Mouse (Mus musculus): ENCODE results near the gene Gusb.

DNA sequence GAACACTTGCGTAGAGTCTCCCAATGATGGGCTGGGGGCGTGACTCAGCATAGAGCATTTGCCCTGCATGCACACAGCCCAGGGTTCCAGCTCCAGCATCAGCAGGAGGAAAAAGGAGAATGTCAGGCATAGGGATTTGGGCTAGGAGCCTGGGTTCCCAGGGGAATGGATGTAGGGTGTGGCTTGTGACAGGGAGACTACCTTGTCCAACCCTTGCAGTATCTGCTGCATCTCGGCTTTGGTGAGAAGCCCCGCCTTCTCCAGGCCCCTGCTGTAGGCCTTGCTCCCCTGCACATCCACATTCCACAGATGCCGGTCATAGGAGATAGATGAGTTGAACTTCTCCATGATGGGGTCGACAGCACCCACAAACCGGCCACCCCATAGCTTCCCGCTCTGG, 16.6 kb upstream of the Gusb start:
- no peak for TF ChIP-seq CTCF (IDR thresholded peaks at IDR 0.05; ENCODE audit: extremely low read depth, insufficient read depth, insufficient read length, insufficient replicate concordance)
- TF ChIP-seq POLR2A (IDR thresholded peaks at IDR 0.05; ENCODE audit: low read depth, low read length) = no peak

Measured in spleen, adult 2 months (tissue).